Mouse (Mus musculus) CH12F3 (cell line): ENCODE results near the gene Fam50a.
"Not testable (repeated sequence)": the region's sequence is repeated elsewhere in the genome, so short reads cannot be mapped to it uniquely, and the experiment has no call there.

Experiments used
- in situ Hi-C: fragments of 300-500 bp; cut with MboI; formaldehyde crosslinking; loops from 2 replicates; pipeline ENCODE4 v1.14.3; 2020; ENCODE audit warnings: low sequenced_read_pairs

The Fam50a gene

DNA sequence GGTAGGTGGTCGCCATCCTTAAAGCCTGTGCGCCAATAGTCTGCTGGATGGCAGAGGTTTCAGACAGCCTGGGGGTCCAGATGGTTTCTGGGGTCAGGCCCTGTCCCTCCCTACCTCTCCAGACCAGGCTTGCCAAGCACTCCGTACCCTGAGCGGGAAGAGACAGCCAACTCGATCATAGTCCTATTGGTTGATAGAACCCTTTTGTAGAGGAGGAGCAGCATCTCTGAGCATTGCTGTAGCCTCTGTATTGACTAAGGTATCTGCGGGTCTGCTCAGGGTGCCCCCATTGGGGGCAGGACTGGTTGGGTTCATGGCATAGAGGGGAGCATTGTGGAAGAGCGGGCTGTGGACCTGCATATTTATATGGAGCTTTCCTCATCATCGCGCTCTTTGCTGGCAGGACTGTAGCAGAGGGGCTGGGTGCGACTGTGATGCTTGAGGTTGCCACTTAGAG, 16.4 kb downstream of the Fam50a start:
- in situ Hi-C loops, result no loop called here

DNA sequence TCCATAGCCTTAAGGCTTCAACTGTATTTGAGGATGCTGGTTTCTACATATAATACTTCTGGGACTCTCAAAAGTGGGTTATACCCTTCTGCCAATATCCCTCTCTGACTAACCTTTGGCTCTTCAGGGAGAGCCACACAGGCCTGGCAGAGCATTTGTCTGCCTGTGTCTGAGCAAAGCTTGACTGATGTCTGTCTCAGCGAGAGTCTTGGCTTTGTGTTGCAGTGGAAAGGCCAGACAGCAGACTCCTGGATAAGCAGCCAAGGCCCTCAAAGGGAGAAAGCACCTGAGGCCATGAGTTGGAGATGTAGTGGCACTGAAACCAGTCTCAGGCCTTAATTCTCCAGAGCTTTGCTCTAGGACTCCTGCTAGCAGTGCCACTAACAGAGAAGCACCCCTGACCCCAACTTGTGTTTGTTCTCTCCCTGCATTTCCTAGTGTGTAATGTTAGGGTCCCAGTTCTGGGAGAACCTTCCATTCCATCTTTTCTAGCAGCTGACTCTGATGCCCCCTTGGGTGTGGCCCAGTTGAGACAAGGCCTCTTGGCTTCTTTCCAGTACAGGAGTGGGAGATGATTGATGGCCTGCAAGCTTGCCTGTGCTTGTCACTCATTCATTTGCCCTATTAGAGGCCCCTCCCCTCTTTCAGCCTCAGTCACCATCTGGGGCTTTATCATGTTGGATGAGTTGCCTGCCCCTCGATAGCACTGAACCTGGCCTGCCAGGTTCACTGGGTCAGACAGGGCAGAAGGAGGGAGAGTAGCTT, 17.5 kb downstream of the Fam50a start:
- in situ Hi-C loops, result no loop called here

DNA sequence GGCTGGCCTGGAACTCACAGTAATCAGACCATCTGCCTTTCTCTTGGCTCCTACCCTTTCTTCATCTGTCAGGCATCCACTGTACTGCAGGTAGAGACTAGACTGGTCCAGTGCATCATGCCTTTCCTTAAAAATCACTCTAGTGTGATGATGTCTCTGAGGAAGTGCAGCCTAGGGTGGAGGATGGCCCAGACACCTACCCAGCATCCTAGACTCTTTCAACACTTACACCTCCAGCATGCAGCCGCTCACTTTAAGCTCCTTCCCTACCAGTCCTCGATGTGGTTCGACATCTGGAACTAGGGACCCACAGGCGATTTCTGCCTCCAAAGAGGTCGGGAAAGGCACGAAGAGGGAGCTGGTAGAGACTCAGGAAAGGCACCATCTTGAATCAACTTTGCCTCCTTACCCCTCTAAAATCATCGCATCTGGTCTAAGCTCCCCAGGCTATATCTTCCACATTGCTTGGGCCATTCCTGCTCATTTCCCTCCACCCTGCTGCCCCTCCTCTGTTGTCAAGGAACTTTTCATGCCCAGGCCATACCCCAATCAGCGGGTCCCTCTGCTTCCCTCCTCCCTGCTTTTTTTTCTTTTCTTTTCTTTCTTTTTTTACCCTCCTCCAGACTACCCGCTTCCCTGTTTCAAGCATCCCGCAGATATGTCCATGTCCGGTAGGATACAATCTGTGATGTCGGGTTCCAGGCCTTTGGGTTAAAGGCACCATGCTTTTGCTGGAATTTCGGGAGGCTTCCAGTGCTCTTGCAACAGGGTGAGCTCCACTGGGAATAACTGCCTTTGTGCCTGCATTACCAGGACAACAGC, 40.0 kb downstream of the Fam50a start:
- in situ Hi-C loops, result no loop called here

DNA sequence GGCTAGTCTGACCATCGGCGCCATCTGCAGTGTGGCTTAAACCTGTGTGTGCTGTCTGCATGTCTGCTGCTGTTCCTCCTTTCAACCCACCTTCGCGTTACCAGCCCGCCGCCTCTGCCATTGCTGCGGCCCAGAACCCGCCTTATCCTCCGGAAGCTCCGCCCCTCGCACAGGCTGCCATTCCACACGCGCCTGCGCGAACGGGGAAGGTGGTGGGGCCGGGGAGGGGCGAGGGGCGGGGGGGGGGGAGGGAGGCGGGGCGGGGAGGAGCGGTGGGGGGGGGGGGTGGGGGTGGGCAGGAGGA, 40.6 kb downstream of the Fam50a start, which contains the start of gene Lage3:
Gene Lage3 (minus strand): TSS at position 152 of the 304 bp plus-strand sequence.
- in situ Hi-C loops, result no loop called here

DNA sequence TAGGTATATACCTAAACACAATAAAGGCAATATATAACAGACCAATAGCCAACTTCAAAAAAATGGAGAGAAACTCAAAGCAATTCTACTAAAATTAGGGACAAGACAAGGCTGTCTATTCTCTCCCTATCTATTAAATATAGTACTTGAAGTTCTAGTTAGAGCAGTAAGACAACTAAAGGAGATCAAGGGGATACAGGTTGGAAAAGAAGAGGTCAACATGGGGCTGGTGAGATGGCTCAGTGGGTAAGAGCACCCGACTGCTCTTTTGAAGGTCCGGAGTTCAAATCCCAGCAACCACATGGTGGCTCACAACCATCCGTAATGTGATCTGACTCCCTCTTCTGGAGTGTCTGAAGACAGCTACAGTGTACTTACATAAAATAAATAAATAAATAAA, 44.2 kb downstream of the Fam50a start:
- in situ Hi-C loops, result not testable (repeated sequence)

DNA sequence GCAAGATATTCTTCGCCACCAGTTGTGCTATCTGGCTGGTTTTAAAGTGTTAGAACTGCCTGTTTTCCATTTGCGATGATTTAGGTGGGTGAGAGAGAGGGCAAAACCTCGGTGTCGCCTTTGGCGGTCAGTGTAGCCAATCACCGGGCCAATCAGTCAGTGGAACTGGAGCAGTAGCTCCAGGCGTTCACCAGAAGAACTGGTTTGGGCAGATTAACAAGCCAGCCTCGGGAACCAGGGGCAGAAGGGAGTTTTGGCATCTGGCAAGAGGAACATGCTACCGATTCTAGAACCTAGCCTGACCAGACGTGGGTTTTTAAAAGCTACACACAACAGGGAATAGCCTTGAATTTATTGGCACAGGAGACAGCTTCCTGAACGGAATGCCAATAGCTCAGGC, 46.3 kb downstream of the Fam50a start:
- in situ Hi-C loops, result no loop called here

DNA sequence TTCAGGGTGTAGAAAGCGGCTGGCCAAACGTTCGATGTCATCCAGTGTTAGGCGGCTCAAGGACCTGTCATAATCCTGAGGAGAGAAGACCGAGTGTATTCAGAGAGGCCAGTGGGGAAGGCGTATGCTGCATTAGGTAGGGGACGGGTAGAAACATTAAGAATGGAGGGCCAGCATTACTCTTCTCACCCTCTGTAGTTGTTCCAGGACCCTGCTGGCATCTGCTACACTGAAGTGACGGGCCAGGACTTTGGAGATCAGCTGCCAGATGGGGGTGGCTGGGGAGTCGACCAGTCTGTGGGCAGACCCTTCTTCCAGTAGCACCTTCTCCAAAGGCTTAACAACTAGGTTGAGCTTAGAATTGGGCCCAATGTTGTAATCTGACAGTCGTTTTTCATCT, 54.7 kb downstream of the Fam50a start:
- in situ Hi-C loops, result no loop called here

DNA sequence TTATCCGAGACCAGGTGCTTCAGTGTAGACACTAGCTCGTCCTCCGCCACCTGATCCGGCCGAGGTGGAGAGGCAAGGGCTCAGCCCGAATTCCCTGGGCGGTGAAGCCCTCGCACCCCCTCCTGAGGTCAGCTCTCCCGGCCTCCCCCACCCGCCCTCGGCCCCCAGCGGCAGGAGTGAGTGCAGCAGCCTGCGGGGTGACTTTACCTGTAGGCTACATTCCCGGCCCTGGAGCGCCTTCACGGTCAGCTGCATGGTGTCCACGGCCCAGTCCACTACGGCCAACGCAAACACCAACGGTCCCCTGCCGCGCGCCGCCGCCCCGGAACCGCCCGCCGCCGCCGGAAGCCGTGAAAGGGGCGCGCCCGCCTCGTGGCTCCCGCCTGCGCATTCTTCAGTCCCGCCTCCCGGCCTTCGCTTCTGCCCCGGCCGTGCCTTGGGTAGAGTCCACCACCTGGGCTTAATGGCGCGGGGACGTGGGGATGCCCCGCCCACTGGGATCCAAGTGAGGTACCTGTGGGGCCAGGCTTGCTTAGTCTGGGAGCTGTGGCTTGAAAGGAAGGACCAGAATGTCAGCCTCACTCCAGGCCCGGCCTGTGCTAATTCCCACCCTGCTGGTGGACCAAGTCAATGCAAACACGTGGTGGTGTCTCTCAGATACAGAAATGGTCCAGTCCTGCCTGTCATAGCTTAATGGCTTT, 55.5 kb downstream of the Fam50a start:
- in situ Hi-C loops, result no loop called here
